Mouse (Mus musculus): ENCODE measurements around the gene Gm20812. TPM values are rescaled to one million over a fixed set of nuclear protein-coding genes. Genes with fewer than 3 reads are reported as not detected.

The Gm20812 gene
- not detected for total RNA-seq (2023)

GRCm38 (mm10) chrY:12381681-12382080 lies at the start of gene Gm20812:
Gm20812 (plus strand) TSS chrY:12381981.

Other genes starting within 250 kb of the Gm20812 start
- not detected for gene Gm29554, start 108.0 kb upstream of the Gm20812 start, total RNA-seq (2023)